Mouse (Mus musculus): Measurements from ENCODE around the gene Lrpprc. TPM values are rescaled to one million over a fixed set of nuclear protein-coding genes. Genes with fewer than 3 reads are reported as not detected.
A peak's percentile ranks its signal among the peaks of the same experiment; 100 is the strongest.
"Not testable (repeated sequence)": the region's sequence is repeated elsewhere in the genome, so short reads cannot be mapped to it uniquely, and the experiment has no call there.

The Lrpprc gene
- total RNA-seq (2021): 10 to 100 TPM; 64.8 to 67.7 TPM

DNA sequence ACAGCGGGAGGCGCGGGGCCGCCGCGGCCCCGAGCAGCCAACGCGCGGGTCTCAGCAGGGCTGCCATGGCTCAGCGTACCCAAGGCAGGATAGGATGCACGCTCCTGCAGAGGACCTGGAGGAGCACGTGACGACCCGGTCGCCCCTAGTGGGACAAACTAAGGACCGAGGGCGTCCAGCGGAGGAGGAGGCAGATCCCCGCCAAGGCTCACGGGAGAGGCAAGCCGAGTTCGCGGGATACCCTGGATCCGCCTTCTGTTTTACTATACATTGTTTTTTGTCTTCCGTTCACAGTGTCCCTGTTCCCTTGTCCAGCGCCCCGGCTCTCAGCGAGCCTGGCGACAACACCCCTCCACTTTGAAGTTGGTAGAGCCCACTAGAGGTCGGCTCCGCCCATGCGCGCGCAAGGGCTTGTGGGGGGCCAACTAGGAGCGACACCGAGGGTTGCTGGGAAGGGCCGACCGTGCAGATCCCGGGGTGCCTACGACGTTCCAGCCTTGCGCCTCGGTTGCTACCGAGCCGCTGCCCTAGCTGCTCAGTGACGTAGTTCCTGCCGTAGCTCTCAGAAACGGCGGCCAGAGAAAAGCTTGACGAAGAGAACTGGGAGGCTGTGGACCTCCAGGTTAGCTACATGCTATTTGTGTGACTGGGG, at the start of gene Lrpprc:
Lrpprc (minus strand) TSS at position 343 of the 652 bp plus-strand sequence.
- DNase-seq: peak; percentile 97
- intact Hi-C loops (cut with DNase I): no loop called here

DNA sequence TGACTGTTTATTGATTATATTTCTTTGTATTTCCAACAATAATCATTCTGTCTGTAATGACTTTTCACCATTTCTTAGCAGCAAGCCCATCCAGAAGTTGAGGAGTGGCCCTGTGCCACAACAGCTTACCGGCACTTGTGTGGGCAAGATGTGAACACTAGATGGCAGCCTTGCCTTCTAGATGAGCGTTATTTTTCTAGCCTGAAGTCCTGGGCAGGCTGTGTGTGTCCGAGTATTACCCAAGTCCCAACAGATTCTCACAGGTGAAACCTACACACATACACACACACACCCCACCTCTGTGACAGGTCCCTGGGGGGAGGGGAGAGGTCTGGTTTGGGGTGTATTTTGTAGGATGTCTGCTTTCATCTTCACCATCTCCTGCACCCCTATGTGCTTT, 47.2 kb upstream of the Lrpprc start:
- intact Hi-C loops (cut with DNase I): loop anchor here (5.0 kb wide), 2 partner anchors 350 to 795 kb away; no protein-coding TSS in a partner anchor
- DNase-seq: peak; percentile 71

DNA sequence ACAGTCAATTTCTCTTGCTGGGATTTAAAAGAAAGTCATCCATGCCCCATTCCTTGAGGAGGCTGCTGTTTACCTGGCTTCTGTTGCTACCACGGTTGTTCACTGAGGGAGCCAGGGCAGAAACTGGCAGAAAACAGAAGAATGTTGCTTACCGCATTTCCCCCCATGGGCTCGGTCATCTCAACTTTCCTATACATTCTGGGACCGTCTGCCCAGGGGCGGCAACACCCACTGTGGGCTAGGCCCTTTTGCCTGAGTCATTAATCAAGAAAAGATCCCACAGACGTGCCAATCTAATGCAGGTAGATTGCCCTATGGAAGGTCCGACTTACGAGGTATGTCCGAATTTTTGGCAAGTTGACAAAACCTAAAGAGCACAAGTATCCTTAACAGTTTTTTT, 44.7 kb upstream of the Lrpprc start:
- no peak for DNase-seq
- intact Hi-C loops (cut with DNase I): loop anchor here (5.0 kb wide), 2 partner anchors 352 to 797 kb away; no protein-coding TSS in a partner anchor

DNA sequence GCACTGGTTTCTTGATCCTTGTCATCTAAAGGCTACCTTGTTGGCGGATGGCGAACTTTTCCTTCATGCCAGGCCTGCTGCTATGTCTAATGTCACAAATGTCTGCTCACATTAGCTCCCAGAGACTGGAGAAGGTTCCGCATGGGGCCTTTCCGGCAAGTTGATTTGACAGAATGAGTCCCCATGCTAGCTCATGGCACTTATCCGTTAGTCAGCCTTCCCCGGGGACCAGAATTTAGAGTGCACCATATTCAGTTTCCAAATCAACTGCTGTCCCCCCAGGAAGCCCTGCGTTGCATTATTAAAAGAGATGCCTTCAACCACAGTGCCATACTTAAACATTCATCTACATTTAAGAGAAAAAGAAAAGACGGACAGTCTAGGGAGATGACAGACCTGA, 41.8 kb upstream of the Lrpprc start:
- DNase-seq: no peak
- intact Hi-C loops (cut with DNase I): no loop called here

- no peak for DNase-seq
- intact Hi-C loops (cut with DNase I): no loop called here
These were observed 37.7 kb upstream of the Lrpprc start for GRCm38 (mm10) chr17:84828301-84828700.

- no peak for DNase-seq
- intact Hi-C loops (cut with DNase I): no loop called here
These were observed 30.0 kb upstream of the Lrpprc start for GRCm38 (mm10) chr17:84820603-84821002.

DNA sequence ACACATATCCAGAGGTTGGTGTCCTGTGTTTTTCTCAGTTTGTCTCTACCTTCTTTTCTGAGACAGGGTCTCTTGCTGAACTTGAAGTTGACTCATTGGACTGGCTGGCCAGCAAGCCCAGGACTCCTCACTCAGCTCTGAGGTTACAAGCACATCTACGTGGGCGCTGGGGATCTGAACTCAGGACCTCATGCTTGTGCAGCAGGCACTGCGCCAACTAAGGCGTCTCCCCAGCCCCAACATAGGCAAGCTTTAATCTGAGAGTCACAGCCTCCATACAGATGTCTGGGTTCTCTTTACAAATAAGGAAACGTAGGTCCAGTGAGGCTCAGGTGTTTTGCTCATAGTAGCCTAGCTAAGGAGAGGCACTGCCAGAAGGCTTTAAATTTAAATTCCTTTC, 27.8 kb upstream of the Lrpprc start:
- no peak for DNase-seq
- intact Hi-C loops (cut with DNase I): no loop called here

DNA sequence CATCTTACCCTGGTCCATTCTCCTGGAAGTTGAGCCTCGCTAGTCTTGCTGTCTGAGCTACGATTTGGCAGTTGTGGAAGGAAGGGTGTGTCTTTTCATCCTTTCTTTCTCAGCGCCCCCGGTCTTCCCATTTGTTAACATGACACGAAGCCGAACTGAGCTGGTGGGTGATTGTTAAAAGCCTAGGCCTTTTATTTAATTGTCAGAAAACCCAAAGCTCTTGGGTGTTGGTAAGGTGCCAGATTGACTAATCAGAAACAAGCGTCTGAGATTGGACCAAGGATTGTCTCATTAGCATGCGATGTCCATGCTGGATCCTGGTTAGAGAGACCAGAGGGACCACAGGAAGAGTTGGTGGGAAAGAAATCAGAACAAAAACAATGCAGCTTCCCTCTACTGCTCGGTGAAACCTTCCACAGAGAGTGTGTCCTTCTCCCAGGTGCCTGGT, 25.4 kb upstream of the Lrpprc start:
- intact Hi-C loops (cut with DNase I): no loop called here
- no peak for DNase-seq

DNA sequence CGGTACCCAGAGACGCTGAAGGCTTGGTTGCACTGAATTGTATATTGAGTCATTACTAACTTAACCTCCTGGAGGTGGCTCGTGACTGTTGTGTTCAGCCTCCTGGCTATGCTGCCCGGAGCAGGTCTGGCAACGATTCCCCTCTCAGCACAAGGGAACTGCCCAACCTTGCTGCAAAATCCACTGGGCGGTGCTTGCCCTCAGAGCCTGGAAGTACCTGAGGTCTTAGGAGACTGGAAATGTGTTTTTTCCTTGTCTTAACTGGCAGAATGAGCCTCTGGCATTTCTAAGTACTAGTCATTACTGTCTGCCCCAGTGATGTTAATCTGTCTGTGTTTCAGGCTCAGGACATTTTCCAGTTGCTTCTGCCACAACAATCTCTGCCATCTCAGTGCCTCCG, 24.3 kb upstream of the Lrpprc start:
- intact Hi-C loops (cut with DNase I): no loop called here
- no peak for DNase-seq

DNA sequence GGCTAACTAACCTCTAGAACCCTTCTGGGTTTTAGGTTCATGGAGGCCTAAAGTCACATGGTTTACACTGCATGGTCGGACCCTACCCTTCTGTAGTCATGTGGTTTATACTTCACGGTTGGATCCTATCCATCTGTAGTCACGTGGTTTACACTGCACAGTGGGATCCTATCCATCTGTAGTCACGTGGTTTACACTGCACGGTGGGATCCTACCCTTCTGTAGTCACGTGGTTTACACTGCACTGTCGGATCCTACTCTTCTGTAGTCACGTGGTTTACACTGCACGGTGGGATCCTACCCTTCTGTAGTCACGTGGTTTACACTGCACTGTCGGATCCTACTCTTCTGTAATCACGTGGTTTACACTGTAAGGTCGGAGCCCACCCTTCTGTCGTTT, 23.6 kb upstream of the Lrpprc start:
- intact Hi-C loops (cut with DNase I); DNase-seq: not testable (repeated sequence)

DNA sequence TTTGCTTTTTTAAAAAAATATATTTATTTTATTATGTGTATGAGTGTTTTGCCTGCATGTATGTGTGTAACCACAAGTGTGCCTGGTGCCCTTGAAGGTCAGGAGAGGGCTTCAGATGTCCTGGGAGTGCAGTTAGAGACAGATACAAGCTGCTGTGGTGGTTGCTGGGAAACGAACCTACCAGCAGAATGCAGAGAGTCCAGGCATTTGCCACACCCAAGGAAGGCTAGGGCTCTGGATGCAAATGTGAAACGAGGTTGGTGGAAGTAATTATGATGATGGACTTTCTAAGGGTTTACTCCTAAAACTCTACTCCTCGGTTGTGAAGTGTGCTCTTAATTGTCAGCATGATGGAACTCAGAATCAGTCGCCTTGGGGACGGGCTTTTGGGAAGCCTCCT, 1.4 kb upstream of the Lrpprc start:
- intact Hi-C loops (cut with DNase I): no loop called here

GRCm38 (mm10) chr17:84791156-84791555, 567 bp upstream of the Lrpprc start:
- DNase-seq: no peak
- intact Hi-C loops (cut with DNase I): no loop called here

More for the DNA sequence above, 1.4 kb upstream of the Lrpprc start:
- DNase-seq: no peak

DNA sequence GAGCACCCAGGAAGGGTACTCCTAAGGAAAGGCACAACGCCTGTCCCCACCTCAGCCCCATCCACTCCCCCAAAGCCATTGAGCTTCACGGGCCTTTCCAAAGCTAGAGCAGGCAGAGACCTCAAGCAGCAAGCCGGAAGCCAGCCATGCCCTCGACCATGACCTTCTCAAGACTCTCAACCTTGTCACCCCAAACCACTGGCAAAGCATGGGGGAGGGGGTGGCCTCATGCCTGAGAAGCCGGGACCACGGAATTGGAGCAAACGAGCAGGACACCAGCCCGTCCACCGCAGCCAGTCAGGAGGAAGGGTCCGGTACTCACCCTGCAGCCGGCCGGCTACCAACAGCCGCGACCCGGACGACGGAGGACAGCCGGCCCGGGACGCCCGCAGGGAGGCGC, 546 bp downstream of the Lrpprc start:
- intact Hi-C loops (cut with DNase I): no loop called here
- peak; percentile 21 for DNase-seq

GRCm38 (mm10) chr17:84788376-84789125, 2.0 kb downstream of the Lrpprc start:
- no peak for DNase-seq
- intact Hi-C loops (cut with DNase I): no loop called here

DNA sequence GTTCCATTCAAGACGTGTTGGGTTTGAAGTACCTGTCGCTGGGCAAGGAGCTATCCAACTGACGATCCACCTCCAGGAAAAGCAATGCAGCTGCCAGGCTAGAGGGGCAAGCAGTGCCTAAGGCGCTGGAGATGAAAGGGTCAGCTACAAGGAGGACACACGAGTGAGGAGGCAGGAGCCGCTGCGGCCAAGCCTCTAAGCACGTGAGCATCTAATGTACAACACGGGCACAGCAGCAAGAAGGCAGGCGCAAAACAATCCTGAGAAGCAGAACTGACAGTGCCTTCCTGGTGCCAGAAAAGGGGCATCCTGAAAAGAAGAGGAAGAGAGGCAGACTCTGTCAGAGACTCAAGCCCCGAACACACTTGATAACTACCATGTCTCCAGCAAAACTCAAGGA, 3.1 kb downstream of the Lrpprc start:
- no peak for DNase-seq
- intact Hi-C loops (cut with DNase I): no loop called here

DNA sequence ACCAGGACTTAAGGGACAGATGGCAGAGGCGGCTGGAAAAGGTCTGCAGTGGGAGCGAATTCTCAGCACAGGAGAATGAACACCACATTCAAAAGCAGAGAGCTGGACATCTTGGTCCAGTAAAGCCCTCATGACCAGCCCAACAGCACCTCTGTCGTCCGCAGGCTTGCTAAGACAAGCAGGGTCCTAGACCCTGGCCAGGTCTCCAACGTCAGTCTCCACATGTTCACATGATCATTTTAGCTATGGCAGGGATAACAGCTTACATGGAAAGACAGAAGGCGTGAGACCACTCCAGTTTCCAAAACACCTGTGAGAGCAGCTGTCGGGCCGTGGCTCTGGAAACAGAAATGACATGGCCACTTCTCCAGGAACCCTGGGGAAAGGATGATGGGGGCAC, 3.7 kb downstream of the Lrpprc start:
- intact Hi-C loops (cut with DNase I): no loop called here
- DNase-seq: no peak

DNA sequence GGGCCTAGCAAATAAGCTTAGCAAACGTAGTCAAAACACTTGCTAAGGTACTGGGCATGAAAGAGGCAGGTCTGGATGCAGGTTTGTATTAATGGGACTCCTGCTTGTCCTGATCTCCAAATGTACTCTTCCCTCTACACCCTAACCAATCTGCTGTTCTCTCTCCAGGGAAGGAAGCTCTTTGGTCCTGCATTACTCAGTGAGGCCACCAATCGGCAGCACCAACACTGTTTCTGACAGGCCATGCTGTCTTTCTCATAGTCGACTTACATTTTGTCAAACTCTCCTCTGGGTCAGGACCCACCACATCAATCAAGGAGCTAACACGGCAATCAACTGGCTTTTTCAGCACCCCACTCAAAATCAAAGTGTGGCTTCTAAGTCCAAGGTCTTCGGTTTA, 5.4 kb downstream of the Lrpprc start:
- DNase-seq: no peak
- intact Hi-C loops (cut with DNase I): no loop called here

DNA sequence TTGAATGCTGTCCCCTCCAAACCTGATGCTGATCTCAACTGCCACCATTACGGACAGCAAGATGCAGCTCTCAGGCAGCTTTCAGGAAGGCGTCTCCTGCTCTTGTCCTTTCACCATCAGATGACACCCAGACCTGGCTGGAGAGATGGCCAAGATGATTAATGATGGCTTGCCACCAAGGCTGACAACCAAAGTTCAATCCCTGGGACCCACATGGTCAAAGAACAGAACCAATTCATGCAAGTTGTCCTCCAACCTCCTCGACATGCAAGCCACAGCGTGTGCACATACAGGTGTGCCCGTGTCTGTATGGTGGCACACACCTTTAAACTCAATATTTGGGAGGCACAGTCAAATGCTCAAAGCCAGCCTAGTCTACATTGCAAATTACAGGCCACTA, 7.1 kb downstream of the Lrpprc start:
- intact Hi-C loops (cut with DNase I): no loop called here
- no peak for DNase-seq

GRCm38 (mm10) chr17:84780321-84780720, 10.3 kb downstream of the Lrpprc start:
- no peak for DNase-seq
- intact Hi-C loops (cut with DNase I): no loop called here

DNA sequence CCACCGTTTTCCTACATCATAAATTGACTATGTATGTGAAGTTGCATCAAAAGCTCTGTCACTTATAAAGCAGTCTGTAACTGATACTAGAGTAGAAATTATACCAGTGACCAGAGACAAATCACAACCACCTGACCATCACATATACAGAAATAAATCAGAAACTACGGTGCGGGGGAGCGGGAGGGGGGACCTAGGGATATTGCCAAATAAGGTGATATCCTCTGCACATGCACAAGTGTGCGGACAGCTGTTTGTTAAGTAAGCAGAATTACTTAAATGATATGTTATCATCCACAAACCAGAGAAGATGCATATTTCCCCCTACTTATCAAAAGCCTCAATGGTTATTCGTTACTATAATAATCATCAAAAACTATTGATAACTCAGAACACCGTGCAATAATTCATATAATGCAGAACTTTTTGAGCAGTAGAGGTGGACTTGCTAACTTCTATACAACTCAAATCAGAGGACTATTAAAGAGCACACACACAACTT, 12.1 kb downstream of the Lrpprc start:
- no peak for DNase-seq
- intact Hi-C loops (cut with DNase I): no loop called here

DNA sequence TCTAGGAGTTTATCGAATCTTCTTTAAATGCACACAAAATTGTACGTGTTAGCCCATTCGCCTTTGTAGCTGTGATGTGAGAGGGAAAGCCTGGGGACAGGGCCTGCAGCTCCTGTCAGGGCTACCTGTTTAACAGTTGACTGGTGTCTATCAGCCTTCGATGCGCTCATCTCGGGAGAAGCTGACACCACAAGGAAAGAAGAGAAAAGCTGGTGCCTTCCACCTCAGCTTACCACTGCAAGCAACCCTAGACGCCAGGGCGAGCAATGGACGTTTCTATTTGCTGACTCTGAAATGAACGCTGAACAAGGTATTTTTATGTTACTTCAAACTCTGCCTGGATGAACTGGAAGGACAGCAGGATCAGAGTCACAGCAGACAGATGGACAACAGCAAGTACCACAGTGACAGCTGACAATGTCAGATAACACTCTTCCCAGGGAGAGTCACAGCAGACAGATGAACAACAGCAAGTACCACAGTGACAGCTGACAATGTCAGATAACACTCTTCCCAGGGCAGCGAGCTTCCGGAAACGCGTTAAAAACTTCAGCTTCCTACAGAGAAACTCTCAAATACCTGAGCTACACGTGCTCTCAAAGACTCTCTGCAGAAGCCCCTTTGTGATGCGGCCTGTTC, 14.1 kb downstream of the Lrpprc start:
- no peak for DNase-seq
- intact Hi-C loops (cut with DNase I): no loop called here

GRCm38 (mm10) chr17:84775291-84775690, 15.3 kb downstream of the Lrpprc start:
- intact Hi-C loops (cut with DNase I): no loop called here
- no peak for DNase-seq
